Mouse (Mus musculus): Measurements from ENCODE around the gene Prim2. TPM values are rescaled to one million over a fixed set of nuclear protein-coding genes. Genes with fewer than 3 reads are reported as not detected.

Prim2 gene
- polyA plus RNA-seq, 1 experiment from 2014 or later = 15.7 TPM

- H3K4me1 ChIP-seq (ENCODE audit: insufficient read depth) = peaks cover 4% of the 10 kb centered on the region; the same call in 1 of the 2 replicates
- H3K4me2 ChIP-seq (ENCODE audit: low read depth, low read length) = no peak overlapping the region
- no peaks in the 10 kb centered on the region for H3K9me3 ChIP-seq (ENCODE audit: low read length)
- no peak for ATAC-seq
- no peak for DNase-seq
- TF ChIP-seq CTCF (IDR thresholded peaks at IDR 0.05; ENCODE audit: low read depth) (no peak), EP300 (IDR thresholded peaks at IDR 0.05; ENCODE audit: low read depth) (no peak)
- H3K27ac ChIP-seq (ENCODE audit: low read depth) = no peak overlapping the region
- no peaks in the 10 kb centered on the region for H3K27me3 ChIP-seq (ENCODE audit: insufficient read depth, low read length)
- H3K4me3 ChIP-seq (ENCODE audit: low read depth, low read length) = no peak overlapping the region
- no peak overlapping the region for H3K9ac ChIP-seq (replicated peaks)
- 71% methylated on average over 4 of the region's 4 CpGs for WGBS (ENCODE audit: insufficient replicate concordance)
- H3K36me3 ChIP-seq (replicated peaks; ENCODE audit: insufficient read depth, low read length) = peaks cover 39% of the 10 kb centered on the region
Observed at GRCm38 (mm10) chr1:33647661-33648060, 21.9 kb downstream of the Prim2 start.

GRCm38 (mm10) chr1:33647173-33647572 is 22.4 kb downstream of the Prim2 start:
- ATAC-seq (no peak), DNase-seq (no peak)
- Histone ChIP-seq H3K4me2 (ENCODE audit: low read depth, low read length) (no peak overlapping the region), H3K4me1 (ENCODE audit: insufficient read depth) (peaks cover 4% of the 10 kb centered on the region; the same call in 1 of the 2 replicates), H3K9ac (replicated peaks) (no peak overlapping the region), H3K27ac (ENCODE audit: low read depth) (no peak overlapping the region), H3K36me3 (replicated peaks; ENCODE audit: insufficient read depth, low read length) (peaks cover 43% of the 10 kb centered on the region), H3K27me3 (ENCODE audit: insufficient read depth, low read length) (no peaks in the 10 kb centered on the region), H3K9me3 (ENCODE audit: low read length) (no peaks in the 10 kb centered on the region), H3K4me3 (ENCODE audit: low read depth, low read length) (no peak overlapping the region)
- peak; percentile 58 for TF ChIP-seq CTCF (IDR thresholded peaks at IDR 0.05; ENCODE audit: low read depth)
- TF ChIP-seq EP300 (IDR thresholded peaks at IDR 0.05; ENCODE audit: low read depth) = no peak
- WGBS (ENCODE audit: insufficient replicate concordance) = 83% methylated on average over 4 of the region's 4 CpGs

GRCm38 (mm10) chr1:33645689-33646088 is 23.9 kb downstream of the Prim2 start:
- no peak for TF ChIP-seq CTCF (IDR thresholded peaks at IDR 0.05; ENCODE audit: low read depth)
- no peak for TF ChIP-seq EP300 (IDR thresholded peaks at IDR 0.05; ENCODE audit: low read depth)
- H3K27me3 ChIP-seq (ENCODE audit: insufficient read depth, low read length) = no peaks in the 10 kb centered on the region
- no peak overlapping the region for H3K27ac ChIP-seq (ENCODE audit: low read depth)
- no peak overlapping the region for H3K4me3 ChIP-seq (ENCODE audit: low read depth, low read length)
- no peak overlapping the region for H3K4me2 ChIP-seq (ENCODE audit: low read depth, low read length)
- no peak for ATAC-seq
- no peaks in the 10 kb centered on the region for H3K9me3 ChIP-seq (ENCODE audit: low read length)
- 77% methylated on average over 1 of the region's 1 CpGs for WGBS (ENCODE audit: insufficient replicate concordance)
- H3K4me1 ChIP-seq (ENCODE audit: insufficient read depth) = peaks cover 4% of the 10 kb centered on the region; the same call in 1 of the 2 replicates
- H3K9ac ChIP-seq (replicated peaks) = no peak overlapping the region
- H3K36me3 ChIP-seq (replicated peaks; ENCODE audit: insufficient read depth, low read length) = peaks cover 35% of the 10 kb centered on the region
- DNase-seq = no peak

GRCm38 (mm10) chr1:33641139-33641538 is 28.5 kb downstream of the Prim2 start:
- Histone ChIP-seq H3K9me3 (ENCODE audit: low read length) (no peaks in the 10 kb centered on the region), H3K4me1 (ENCODE audit: insufficient read depth) (peaks cover 4% of the 10 kb centered on the region; the same call in 1 of the 2 replicates), H3K27me3 (ENCODE audit: insufficient read depth, low read length) (no peaks in the 10 kb centered on the region), H3K4me3 (ENCODE audit: low read depth, low read length) (no peak overlapping the region), H3K4me2 (ENCODE audit: low read depth, low read length) (no peak overlapping the region), H3K36me3 (replicated peaks; ENCODE audit: insufficient read depth, low read length) (peaks cover 43% of the 10 kb centered on the region), H3K9ac (replicated peaks) (no peak overlapping the region), H3K27ac (ENCODE audit: low read depth) (no peak overlapping the region)
- DNase-seq (no peak), ATAC-seq (no peak)
- WGBS (ENCODE audit: insufficient replicate concordance) = 92% methylated on average over 2 of the region's 2 CpGs
- TF ChIP-seq EP300 (IDR thresholded peaks at IDR 0.05; ENCODE audit: low read depth) (no peak), CTCF (IDR thresholded peaks at IDR 0.05; ENCODE audit: low read depth) (no peak)

- Histone ChIP-seq H3K36me3 (replicated peaks; ENCODE audit: insufficient read depth, low read length) (peaks cover 41% of the 10 kb centered on the region), H3K9me3 (ENCODE audit: low read length) (no peaks in the 10 kb centered on the region), H3K4me1 (ENCODE audit: insufficient read depth) (no peaks in the 10 kb centered on the region), H3K9ac (replicated peaks) (no peak overlapping the region), H3K4me3 (ENCODE audit: low read depth, low read length) (no peak overlapping the region), H3K4me2 (ENCODE audit: low read depth, low read length) (no peak overlapping the region), H3K27me3 (ENCODE audit: insufficient read depth, low read length) (no peaks in the 10 kb centered on the region), H3K27ac (ENCODE audit: low read depth) (no peak overlapping the region)
- TF ChIP-seq EP300 (IDR thresholded peaks at IDR 0.05; ENCODE audit: low read depth) (no peak), CTCF (IDR thresholded peaks at IDR 0.05; ENCODE audit: low read depth) (no peak)
- no peak for ATAC-seq
- DNase-seq = no peak
- 88% methylated on average over 5 of the region's 5 CpGs for WGBS (ENCODE audit: insufficient replicate concordance)
Observed at GRCm38 (mm10) chr1:33640089-33640488, 29.5 kb downstream of the Prim2 start.

GRCm38 (mm10) chr1:33639234-33639633 is 30.4 kb downstream of the Prim2 start:
- DNase-seq (no peak), ATAC-seq (no peak)
- H3K4me2 ChIP-seq (ENCODE audit: low read depth, low read length) = no peak overlapping the region
- TF ChIP-seq CTCF (IDR thresholded peaks at IDR 0.05; ENCODE audit: low read depth) (no peak), EP300 (IDR thresholded peaks at IDR 0.05; ENCODE audit: low read depth) (no peak)
- H3K27me3 ChIP-seq (ENCODE audit: insufficient read depth, low read length) = no peaks in the 10 kb centered on the region
- H3K4me1 ChIP-seq (ENCODE audit: insufficient read depth) = no peaks in the 10 kb centered on the region
- WGBS (ENCODE audit: insufficient replicate concordance) = 83% methylated on average over 7 of the region's 7 CpGs
- no peaks in the 10 kb centered on the region for H3K9me3 ChIP-seq (ENCODE audit: low read length)
- H3K9ac ChIP-seq (replicated peaks) = no peak overlapping the region
- H3K27ac ChIP-seq (ENCODE audit: low read depth) = no peak overlapping the region
- no peak overlapping the region for H3K4me3 ChIP-seq (ENCODE audit: low read depth, low read length)
- H3K36me3 ChIP-seq (replicated peaks; ENCODE audit: insufficient read depth, low read length) = peaks cover 43% of the 10 kb centered on the region

- Histone ChIP-seq H3K4me1 (ENCODE audit: insufficient read depth) (no peaks in the 10 kb centered on the region), H3K27me3 (ENCODE audit: insufficient read depth, low read length) (no peaks in the 10 kb centered on the region), H3K27ac (ENCODE audit: low read depth) (no peak overlapping the region), H3K4me3 (ENCODE audit: low read depth, low read length) (no peak overlapping the region), H3K9ac (replicated peaks) (no peak overlapping the region), H3K36me3 (replicated peaks; ENCODE audit: insufficient read depth, low read length) (peaks cover 45% of the 10 kb centered on the region), H3K9me3 (ENCODE audit: low read length) (no peaks in the 10 kb centered on the region), H3K4me2 (ENCODE audit: low read depth, low read length) (no peak overlapping the region)
- ATAC-seq (no peak), DNase-seq (no peak)
- 91% methylated on average over 14 of the region's 14 CpGs for WGBS (ENCODE audit: insufficient replicate concordance)
- TF ChIP-seq CTCF (IDR thresholded peaks at IDR 0.05; ENCODE audit: low read depth) = no peak
- TF ChIP-seq EP300 (IDR thresholded peaks at IDR 0.05; ENCODE audit: low read depth) = no peak
Observed at GRCm38 (mm10) chr1:33637827-33638226, 31.8 kb downstream of the Prim2 start.

Data from liver, postnatal 0 days (tissue).